Mouse (Mus musculus): ENCODE measurements around the gene Tmco5.

Tmco5 gene

DNA sequence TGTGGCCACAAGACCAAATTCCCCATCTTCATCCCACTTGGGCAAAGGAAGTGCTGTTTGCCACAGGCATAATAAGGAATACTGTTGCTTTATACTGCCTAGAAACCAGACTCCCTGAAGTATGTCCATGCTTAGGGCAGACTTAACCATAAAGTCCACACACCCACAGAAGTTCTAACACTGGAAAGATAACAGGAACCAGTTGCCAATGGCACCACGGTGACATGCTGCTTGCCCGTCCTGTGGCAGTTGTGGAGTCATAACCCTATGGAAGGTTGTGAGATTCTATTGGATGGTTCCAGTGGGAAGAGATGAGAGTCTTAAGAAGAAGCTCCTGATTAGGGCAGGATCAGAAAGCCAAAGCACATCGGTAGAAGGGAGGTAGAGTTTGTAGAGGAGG lies at the start of gene Tmco5:
Gene Tmco5 (plus strand): TSS at position 301 of the 400 bp plus-strand sequence.
- DNase-seq (ENCODE audit: extremely low spot score, low read depth, low spot score), result no peak

DNA sequence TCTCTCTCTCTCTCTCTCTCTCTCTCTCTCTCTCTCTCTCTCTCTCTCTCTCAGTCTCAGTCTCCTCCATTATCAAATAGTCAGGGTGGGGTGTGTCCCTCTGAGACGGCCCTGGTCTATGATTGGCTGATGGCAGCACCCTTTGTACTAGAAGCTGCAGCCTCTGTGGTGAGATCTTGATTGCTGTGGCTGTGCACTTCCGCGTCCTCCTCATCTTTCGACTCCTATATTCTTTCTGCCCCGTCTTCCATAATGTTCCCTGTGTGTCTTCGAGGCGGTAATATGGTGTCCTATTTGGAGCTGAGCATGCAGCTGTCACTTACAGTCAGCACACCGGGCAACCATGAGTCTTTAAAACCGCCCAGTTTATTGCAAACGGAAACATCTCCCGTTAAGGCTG lies 46.6 kb upstream of the Tmco5 start:
- no peak for DNase-seq (ENCODE audit: extremely low spot score, low read depth, low spot score)

DNA sequence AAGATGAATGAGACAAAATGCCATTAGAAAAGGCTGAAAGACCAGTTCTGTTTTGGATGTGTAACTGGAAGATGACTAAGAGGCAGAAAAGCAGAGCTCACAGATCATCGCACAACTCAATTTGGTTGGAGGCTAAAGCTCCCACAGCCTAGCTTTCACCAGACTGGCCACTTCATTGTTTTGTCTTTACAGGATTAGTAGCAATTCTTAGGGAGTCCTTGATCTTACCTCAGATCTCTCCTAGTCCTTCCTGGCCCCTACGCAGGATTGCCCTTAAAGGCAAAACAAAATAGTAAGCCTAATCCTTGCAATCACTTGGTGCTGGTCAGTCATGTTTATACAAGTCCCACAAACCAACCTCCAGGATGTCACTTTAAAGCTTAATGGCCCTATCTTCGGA lies 40.7 kb upstream of the Tmco5 start:
- no peak for DNase-seq (ENCODE audit: extremely low spot score, low read depth, low spot score)

DNA sequence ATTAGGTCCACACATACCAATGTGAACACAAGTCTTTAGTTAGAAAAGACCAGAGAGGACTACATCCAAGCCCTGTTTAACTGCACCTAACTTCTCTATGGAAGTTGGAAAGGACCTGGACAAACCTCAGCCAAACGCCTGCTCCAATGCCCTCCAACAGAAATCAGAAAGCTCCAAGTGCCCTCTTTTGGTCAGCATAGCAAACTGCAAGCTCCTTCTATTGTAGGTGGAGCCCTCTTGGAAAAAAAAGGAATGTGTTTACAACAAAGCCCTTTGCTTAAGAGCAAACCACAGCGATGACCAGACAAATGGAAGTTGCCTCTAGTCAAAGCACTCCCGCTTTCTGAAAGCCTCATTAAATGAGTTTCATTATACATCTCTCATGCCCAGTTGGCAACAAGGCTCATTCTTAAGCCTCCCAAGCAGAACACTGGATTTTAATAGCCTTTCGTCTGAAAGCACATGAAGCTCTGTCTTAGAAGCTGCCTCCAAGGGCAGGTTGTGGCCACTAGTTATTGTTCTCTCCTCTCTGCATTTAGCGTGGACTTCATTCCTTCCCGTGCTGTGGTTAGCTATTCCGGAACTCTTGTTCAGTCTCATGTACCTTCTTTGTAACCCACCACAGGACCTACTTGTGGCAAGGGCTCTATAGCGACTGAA lies 39.8 kb upstream of the Tmco5 start:
- DNase-seq (ENCODE audit: extremely low spot score, low read depth, low spot score), result no peak

DNA sequence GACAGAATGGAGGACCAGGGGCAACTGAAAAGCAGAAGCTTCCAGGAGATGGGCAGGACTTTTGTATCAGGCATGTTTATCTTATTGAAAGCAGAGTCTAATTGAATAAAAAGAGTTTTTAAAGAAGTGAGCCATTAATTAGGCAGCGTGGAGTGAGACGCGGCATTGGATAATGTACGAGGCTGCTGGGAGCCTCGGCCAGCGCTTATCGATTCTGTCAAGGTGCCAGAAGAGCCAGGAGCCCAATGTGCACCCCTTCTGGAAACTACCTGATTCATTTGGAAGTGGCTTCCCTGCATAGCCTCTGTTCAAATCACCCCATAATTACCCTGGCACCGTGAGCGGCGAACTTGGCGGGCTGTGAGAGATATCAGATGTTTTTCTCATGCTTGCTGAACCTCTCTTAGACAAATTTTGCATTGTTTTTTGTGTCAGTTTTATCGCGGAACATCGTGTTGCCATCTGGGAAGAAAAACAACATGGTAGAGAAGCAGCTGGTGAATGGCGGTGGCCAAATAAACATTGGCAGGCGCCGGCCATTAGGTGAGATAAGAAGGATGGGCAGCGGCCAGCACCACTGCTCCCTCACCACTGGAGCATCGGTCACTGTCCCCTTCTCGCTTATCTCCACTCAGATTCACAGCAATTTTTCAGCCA lies 28.4 kb upstream of the Tmco5 start:
- no peak for DNase-seq (ENCODE audit: extremely low spot score, low read depth, low spot score)

DNA sequence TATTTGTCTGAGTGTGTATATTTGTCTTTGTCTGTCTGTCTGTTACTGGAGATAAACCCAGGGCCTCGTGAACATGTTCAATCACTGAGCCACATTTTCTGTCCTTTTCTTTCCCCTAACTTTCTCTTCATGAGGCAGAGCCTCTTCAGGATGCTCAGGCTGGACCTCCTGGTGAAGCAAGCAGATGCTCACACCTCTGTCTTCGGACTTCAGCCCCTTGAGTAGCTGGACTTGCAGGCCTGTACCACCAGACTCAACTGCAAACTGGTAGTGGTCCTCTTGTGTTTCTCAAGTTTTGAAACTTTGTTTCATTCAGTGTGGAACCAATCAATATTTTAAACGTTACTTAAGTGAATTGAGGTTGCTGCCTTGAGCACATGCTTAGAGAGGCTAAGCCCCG lies 27.1 kb upstream of the Tmco5 start:
- DNase-seq (ENCODE audit: extremely low spot score, low read depth, low spot score), result no peak

DNA sequence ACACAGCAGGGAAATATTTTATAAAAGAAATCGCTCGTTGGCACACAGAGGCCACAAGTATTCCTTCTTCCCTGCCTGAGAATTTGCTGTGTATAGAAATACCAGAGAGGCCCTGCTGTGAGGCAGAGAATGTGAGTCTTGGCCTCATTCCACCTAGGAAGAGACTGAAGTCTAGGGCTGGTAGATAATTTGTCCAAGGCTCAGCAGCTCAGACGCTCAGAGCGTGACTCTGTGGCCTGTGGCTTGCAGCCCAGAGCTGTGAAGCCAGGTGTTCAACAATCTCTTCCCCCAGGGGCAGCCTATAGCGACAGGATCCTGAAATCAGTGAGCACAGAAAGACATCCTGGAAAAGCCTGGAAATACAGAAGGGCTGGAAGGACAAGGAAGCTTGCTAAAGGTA lies 26.2 kb upstream of the Tmco5 start:
- no peak for DNase-seq (ENCODE audit: extremely low spot score, low read depth, low spot score)

DNA sequence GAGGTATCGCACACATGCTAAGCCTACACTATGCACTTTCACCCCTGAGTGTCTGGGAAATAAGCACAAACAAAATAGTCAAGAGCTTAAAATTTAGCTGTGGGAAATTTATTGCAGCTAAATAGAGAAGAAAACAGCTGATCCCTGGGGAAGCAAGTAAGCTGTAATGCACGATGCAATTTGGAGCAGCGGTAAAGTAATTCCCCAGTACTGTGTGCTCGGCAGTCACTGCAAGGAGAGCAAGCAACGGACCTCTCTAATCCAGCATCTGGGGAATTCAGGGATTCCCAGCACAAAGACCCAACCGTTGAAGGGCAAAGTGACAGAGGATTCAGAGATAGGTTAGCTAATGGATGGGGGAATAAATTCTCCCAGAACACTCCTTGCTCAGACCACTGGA lies 19.8 kb upstream of the Tmco5 start:
- no peak for DNase-seq (ENCODE audit: extremely low spot score, low read depth, low spot score)

DNA sequence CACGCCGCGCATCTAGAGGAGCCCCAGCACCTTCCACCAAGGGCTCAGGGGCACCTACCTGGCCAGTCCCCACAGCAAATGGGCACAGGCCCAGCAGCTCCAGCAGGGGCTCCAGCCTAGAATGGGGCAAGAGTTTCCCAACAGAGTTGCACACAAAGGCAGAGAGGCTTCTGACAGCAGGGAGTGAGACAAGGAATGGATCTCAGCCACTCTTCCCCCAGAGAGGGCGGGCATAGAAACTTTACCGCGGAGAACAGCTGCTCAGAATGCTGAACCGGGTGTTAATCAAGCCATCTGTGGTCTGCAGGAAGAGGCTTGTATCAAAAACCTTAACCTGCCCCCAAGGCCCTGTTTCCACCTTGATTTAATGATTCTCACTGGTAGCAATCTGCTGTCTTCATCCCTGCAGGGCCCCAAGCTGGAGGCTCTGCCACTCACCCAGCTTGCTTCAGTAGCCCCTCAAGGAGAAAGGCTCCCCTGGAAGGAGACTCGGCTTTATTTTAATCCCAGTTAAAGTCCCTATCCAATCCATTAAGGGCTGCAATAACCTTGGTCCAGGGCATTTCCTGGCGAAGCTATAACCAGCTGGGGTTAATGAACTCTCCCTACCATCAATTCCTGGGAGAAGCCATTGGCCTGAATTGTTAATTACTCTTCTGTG lies 1.4 kb upstream of the Tmco5 start:
- DNase-seq (ENCODE audit: extremely low spot score, low read depth, low spot score), result no peak

DNA sequence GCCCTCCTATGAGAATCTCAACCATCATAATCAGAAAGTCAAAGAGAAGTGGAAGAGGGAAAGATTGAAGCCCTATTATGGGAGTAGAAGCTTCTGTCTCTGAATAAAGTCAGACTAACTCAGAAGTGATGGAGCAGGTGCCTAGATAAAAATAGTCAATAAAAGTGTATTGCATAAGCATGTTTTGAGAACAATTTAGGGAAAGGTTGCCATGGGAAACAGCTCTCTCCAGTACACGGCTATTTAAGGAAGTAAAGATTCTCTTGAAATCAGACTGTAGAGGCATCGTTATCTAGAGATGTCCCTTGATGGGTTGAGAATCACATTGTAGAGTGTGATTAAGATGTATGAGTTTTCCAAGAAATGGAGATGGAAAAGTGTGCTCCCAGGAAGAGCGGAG lies 1.2 kb downstream of the Tmco5 start:
- no peak for DNase-seq (ENCODE audit: extremely low spot score, low read depth, low spot score)

DNA sequence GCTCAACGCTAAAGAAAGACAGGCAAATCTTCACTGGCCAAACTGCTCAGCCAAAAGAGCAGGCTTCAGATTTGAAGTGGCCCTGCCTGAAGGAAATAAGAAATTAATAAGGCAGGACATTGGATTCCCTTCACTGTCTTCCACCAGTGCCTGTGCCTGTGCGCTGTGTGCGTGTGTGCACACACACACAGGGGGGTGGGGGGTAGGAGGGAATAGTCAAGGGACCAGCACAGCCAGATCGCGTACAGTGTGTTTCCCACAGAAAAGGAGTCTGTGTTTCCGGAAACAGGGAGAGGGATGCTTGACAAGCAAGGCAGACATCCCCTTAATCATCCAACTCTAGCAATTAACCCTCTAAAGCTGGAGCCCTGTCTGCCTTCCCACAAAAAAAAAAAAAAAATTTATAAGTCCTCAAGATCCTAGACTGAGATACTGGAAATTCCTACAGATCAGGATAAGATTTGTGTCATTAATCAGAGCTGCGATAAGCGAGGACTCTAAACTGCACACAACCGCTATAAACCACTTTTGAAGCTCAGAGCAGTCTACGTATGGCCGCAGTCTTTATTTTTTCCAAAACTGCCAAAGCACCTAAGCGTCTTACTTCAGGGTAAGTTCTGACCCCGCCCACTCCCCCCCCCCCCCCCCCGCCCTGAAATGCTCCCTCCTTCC lies 15.0 kb downstream of the Tmco5 start:
- no peak for DNase-seq (ENCODE audit: extremely low spot score, low read depth, low spot score)

DNA sequence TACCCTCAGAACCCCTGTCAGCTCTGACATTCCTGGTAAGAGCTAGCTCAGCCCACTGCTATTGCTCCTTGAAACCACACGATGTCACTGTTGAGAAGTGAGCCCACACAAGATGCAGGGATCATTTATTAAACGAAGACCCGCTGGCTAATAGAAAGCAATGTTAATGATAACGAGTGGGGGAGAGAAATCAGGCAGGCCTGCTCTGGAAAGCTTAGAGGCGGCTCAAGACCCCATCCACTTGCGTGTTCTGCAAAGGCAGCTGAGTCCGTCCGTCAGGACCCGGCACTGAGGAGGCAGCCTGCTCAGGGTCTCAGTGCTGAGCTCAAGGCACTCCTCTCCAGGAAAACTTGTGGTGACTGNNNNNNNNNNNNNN lies 15.5 kb downstream of the Tmco5 start:
- DNase-seq (ENCODE audit: extremely low spot score, low read depth, low spot score), result no peak

DNA sequence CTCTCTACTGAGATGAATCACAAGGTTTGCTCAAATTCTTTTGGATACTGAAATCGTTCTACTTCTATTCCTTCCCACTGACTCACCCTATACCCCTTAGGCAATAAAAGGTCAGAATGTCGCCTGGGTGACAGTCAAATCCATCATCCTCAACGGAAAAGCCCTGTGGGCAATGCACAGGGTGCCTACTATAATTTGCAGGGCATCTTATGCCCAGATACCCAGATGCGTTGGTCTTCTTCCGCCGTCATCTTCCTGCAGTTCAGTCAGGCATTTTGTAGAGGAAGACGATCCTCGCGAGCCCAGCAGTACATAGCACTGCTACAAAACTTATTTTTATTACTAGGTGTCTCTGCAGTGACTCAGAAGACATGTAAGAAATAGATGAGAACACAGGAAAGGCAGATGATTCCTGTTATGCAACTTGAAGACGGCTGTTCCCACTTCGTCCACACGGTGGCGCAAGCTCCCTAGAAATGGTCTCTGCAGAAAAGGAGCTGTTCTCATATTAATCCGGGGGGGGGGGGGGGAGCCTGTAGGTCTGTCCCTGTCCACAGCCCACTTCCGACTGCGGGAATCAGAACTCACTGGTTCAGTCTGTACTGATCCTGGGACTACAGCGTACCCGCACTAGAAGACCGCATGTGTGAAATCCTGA lies 21.3 kb downstream of the Tmco5 start:
- no peak for DNase-seq (ENCODE audit: extremely low spot score, low read depth, low spot score)

DNA sequence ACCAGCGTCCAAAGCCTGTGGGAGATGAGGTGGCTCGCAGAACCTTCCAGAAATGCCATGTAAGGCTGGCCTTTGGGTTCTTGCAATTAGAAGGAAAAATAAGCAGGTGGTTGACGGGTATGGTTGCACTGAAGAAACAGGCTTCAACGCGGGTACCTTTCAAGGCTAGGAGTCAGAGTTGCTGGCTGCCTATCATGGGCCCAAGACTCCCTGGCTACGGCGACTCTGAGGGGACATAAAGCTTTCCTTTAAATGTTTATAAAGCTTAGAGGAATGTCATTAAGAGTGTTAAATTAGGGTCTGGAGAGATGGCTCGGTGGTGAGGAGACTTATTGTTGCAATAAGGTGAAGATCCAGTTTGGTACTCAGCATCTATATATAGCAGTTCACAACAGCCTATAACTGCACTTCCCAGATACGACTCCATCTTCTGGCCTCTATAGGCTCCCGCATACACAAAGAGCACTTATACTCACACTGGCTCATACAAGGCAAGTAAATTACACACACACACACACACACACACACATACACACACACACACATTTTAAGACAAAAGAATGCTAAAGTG lies 21.9 kb downstream of the Tmco5 start:
- no peak for DNase-seq (ENCODE audit: extremely low spot score, low read depth, low spot score)

DNA sequence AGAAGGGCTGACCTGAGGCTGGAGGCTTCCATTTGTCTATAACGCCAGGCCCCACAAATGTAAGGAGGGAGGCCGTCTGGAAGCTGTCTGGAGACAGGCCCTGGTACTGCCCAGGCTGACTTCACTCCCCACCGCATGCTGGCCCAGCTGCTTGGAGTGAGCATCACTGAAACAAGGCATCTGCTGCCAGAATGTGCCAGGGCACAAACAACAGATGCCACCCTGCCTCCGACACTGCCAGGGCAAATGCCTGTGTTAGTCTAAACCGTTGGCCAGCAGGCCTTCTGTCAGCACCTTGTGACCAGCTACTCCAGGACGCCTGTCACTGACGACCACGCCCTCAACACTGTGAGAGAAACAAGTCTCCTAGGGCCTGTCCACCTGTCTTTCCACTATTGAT lies 29.8 kb downstream of the Tmco5 start:
- DNase-seq (ENCODE audit: extremely low spot score, low read depth, low spot score), result no peak

DNA sequence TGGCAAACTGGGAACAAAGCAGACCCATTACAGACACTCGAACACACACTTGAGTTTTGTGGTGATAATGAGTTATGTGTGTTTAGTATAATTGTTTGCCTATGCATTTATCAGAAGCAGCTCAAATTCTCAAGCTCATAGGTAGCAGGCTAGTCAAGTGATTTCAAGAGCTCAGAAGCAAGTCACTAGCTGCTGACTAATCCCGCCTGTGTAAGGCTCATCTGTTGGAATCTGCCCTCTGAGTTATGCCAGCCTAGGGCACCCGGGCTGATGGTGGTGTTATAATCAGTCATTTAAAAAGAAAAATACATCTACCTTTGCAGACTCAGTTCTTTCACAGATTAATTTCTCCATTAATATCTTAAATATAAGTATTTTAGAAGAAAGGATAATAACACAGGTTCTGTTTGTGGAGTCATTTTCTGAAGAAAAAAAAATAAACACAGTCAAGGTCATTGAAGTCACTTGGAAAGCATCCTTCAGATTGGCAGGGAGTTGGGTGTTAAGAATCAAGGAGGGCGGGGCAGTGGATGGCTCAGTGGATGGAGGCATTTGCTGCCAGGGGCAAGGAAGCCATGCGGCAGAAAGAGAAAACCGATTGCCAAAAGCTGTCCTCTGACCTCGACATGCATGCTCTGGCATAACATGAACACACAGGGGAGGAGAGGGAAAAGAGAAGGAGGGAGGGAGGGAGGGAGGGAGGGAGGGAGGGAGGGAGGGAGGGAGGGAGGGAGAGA lies 34.0 kb downstream of the Tmco5 start:
- DNase-seq (ENCODE audit: extremely low spot score, low read depth, low spot score), result no peak

DNA sequence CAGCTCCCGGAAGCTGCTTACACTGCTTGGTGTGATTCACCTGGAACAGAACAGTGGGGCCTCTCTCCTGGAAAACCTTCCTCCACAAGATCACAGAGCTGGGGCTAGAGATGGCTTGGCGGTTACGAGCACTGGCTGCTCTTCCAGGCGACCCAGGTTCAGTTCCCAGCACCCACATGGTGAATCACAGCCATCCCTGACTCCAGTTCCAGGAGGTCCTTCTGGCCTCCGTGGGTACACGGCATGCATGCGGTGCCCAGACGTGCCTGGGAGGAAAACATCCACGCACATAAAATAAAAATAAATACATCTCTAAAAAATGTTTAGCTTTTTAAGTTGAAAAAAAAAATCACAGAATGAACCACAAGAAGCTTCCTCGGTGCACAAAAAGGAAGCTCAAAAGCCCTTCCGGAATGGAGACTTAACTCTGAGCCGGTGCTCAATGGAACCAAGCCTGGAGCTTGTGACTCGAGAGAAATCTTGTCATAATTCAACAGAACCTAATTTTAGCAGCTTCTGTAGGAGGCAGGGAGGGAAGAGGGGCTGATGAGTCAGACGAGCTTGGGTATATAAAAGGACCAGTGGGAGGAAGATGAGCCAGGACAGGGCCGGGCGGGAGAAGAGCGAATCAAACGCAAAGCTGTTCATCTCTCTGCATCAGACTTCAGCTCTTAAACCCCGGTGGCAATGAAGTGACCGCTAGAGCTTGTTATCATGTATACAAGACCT lies 35.4 kb downstream of the Tmco5 start:
- no peak for DNase-seq (ENCODE audit: extremely low spot score, low read depth, low spot score)

DNA sequence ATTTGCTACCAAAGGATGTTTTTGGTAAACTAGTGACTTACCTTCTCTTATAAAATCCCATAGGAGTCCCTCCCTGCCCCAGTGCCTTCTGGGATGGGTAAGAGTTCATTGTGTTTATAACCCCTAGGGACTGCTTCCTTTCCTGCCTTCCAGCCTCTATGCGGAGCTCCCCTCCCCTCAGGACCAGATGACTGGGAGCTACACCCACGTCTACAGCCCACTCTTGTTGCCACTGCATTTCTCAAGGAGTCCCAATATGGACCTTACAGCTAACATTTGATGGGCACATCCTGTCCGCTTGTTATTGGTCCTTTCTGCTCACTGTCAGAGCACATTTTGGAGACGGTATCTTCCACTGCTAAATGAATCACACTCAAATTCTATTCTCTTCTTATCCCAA lies 36.1 kb downstream of the Tmco5 start:
- no peak for DNase-seq (ENCODE audit: extremely low spot score, low read depth, low spot score)

DNA sequence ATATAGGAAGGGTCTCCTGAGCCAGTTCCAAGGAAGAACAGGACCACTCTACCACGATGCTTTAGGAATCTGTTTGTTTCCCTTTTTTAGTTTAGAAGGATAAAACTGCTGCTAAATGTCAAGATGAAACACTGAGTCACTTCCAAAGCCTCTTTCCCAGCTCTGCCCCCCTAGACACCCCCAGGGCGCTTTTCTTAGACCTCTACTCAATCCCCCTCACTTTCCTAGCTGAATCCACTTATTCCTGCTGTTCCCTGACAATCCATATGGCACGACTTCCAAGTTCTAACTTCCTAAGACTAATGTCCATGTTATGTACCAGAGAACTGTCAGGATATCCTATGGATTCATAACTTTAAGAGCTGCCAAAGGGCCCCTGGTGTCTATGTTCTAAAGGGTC lies 40.1 kb downstream of the Tmco5 start:
- no peak for DNase-seq (ENCODE audit: extremely low spot score, low read depth, low spot score)
